Mouse (Mus musculus): ENCODE results near the gene Incenp. TPM values are rescaled to one million over a fixed set of nuclear protein-coding genes. Genes with fewer than 3 reads are reported as not detected.
"Not testable (repeated sequence)": the region's sequence is repeated elsewhere in the genome, so short reads cannot be mapped to it uniquely, and the experiment has no call there.

Gene Incenp
- polyA plus RNA-seq, 1 experiment: 65.9 TPM

DNA sequence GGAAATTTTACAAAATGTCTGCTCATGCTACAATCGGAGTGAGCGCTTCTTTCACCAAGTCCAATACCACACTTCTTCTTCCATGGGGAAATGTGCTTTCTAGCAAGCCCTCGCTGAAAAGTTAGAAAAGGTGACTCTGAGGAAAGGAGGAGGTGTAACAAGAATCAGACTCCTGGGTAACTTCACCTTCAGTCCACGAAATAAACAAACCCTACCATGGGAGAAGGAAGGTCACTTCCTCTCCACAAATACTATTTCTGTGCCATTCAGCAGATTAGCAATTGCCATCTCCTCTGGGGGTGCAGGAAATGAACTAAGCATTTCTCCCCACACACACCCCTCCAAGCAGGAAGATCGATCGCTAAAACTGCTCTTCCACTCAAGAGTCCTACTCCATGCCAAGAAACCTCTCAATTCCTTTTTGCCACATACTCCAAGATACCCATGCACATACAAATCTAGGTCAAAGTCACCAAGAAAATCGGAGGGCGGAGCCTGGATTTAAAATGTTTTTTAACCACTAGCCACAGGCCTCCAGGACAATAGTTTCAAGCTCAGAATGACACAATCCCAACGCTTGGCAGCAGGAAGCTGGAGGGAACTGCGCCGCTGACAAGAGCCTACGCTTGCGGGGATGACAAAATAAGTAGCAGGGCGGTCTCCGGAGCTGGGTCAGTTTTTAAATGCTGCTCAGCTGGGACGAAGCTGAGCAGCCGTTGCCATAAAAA lies 848 bp downstream of the Incenp start:
- TF ChIP-seq CTCF (IDR thresholded peaks at IDR 0.05; ENCODE audit: borderline replicate concordance, insufficient read depth, low read length) (no peak), POLR2A (IDR thresholded peaks at IDR 0.05; ENCODE audit: low read depth, low read length) (no peak)
- peak overlapping the region; percentile 73 for H3K4me3 ChIP-seq (ENCODE audit: insufficient read depth, low read length)
- peaks cover 10% of the 10 kb centered on the region for H3K4me1 ChIP-seq (ENCODE audit: control insufficient read depth, insufficient read depth, low read length)
- H3K27ac ChIP-seq (ENCODE audit: insufficient read depth, low read length): peak overlapping the region; percentile 14

DNA sequence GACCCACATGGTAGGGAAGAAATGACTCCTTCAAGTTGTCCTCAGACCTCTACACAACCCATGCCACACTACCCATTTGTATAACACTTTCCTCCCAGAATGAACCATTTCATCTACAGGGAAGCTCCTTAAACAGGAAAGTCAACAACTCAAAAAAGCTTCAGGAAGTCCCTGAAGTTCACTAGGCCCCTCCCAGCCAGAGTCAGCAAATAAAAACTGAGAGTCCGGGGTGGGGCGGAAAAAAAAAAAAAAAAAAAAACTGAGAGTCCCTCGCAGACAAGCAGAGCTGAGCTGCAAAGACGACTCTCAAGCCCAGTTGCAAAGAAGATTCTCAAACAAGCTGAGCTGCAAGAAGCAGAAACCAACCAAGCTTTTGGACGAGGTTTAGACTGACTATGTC lies 3.3 kb downstream of the Incenp start:
- H3K27ac ChIP-seq (ENCODE audit: insufficient read depth, low read length): no peak overlapping the region

GRCm38 (mm10) chr19:9886771-9887170 lies 12.6 kb downstream of the Incenp start:
- Histone ChIP-seq H3K27ac (ENCODE audit: insufficient read depth, low read length) (no peak overlapping the region), H3K4me1 (ENCODE audit: control insufficient read depth, insufficient read depth, low read length) (no peaks in the 10 kb centered on the region), H3K4me3 (ENCODE audit: insufficient read depth, low read length) (no peak overlapping the region)
- no peak for TF ChIP-seq POLR2A (IDR thresholded peaks at IDR 0.05; ENCODE audit: low read depth, low read length)
- no peak for TF ChIP-seq CTCF (IDR thresholded peaks at IDR 0.05; ENCODE audit: borderline replicate concordance, insufficient read depth, low read length)

More for the DNA sequence above, 3.3 kb downstream of the Incenp start:
- Histone ChIP-seq H3K4me1 (ENCODE audit: control insufficient read depth, insufficient read depth, low read length) (peaks cover 10% of the 10 kb centered on the region), H3K4me3 (ENCODE audit: insufficient read depth, low read length) (no peak overlapping the region)
- TF ChIP-seq CTCF (IDR thresholded peaks at IDR 0.05; ENCODE audit: borderline replicate concordance, insufficient read depth, low read length): no peak
- TF ChIP-seq POLR2A (IDR thresholded peaks at IDR 0.05; ENCODE audit: low read depth, low read length): no peak

GRCm38 (mm10) chr19:9886348-9886747 lies 13.0 kb downstream of the Incenp start:
- TF ChIP-seq CTCF (IDR thresholded peaks at IDR 0.05; ENCODE audit: borderline replicate concordance, insufficient read depth, low read length) (no peak), POLR2A (IDR thresholded peaks at IDR 0.05; ENCODE audit: low read depth, low read length) (no peak)

DNA sequence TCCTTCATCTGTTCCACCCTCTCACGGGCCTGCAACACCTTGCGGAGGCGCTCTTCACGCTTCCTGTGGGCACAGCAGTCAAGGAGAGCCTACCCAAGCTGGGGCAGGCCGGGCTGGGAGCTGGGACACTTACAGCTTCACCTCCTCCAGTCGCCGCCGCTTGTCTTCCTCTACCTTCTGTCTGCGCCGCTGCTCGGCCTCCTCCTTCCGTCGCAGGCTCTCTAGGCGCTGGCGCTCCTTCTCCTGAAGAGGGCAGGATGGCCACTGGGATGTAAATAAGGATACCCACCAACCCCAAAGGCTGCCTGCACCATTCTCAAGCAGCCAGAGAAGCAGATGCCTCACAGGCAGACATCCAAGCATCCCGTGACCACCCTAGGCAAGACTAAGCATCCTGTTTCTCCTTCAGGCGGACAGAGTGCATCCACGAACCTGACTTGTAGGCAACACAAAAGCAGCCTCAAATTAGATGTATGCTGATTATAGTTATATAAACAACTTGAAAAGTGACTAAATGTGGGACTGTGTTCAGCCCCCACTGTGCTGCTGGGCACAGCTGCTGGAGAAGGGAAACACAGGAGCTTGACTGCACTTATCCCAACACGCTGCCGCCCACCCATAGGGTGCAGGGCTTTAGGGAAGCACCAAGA lies 21.0 kb downstream of the Incenp start:
- Histone ChIP-seq H3K27ac (ENCODE audit: insufficient read depth, low read length) (no peak overlapping the region), H3K4me1 (ENCODE audit: control insufficient read depth, insufficient read depth, low read length) (no peaks in the 10 kb centered on the region), H3K4me3 (ENCODE audit: insufficient read depth, low read length) (no peak overlapping the region)
- TF ChIP-seq CTCF (IDR thresholded peaks at IDR 0.05; ENCODE audit: borderline replicate concordance, insufficient read depth, low read length) (no peak), POLR2A (IDR thresholded peaks at IDR 0.05; ENCODE audit: low read depth, low read length) (no peak)

More at GRCm38 (mm10) chr19:9886348-9886747, 13.0 kb downstream of the Incenp start:
- no peak overlapping the region for H3K27ac ChIP-seq (ENCODE audit: insufficient read depth, low read length)
- no peak overlapping the region for H3K4me3 ChIP-seq (ENCODE audit: insufficient read depth, low read length)
- no peaks in the 10 kb centered on the region for H3K4me1 ChIP-seq (ENCODE audit: control insufficient read depth, insufficient read depth, low read length)

DNA sequence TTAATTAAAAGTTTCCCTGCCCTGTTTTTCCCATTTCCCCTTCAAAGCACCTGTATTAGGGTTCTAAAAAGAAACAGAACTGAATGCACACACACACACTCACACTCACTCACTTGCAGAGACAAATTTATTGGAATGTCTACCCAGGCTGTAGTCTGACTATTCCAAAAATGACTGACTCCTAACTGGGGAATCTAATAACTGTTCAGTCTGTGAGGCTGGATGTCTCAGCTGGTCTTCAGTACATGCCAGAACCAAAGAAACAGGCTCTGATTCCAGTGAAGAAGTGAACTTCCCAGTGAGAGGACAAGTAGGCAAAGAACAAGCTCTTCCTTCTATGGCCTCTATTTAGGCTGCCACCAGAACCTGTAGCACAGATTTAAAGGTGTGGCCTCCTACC lies 33.9 kb downstream of the Incenp start:
- H3K4me3 ChIP-seq (ENCODE audit: insufficient read depth, low read length): no peak overlapping the region
- H3K27ac ChIP-seq (ENCODE audit: insufficient read depth, low read length): peak overlapping the region; percentile 93
- no peaks in the 10 kb centered on the region; the same call in 1 of the 2 replicates for H3K4me1 ChIP-seq (ENCODE audit: control insufficient read depth, insufficient read depth, low read length)
- TF ChIP-seq CTCF (IDR thresholded peaks at IDR 0.05; ENCODE audit: borderline replicate concordance, insufficient read depth, low read length) (no peak), POLR2A (IDR thresholded peaks at IDR 0.05; ENCODE audit: low read depth, low read length) (no peak)

DNA sequence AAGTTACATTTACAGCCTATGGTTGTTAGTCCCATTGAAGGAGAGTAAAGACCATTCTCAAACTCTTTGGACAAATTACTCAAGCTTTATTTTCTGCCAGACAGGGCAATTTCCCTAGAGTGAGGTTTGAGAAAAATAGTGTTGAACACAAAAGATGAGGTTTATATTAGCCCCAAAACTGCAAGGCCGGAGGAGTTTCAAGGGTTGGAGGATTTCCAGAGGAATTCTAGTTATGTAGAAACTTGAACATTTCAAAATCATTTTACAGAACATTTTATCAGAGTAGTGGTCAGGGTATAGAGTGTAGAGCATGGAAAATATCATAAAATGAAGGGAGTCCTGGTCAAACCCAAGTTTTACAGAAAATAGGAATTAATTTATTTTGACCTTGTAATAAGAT lies 34.5 kb downstream of the Incenp start:
- H3K4me1 ChIP-seq (ENCODE audit: control insufficient read depth, insufficient read depth, low read length): no peaks in the 10 kb centered on the region; the same call in 1 of the 2 replicates
- H3K27ac ChIP-seq (ENCODE audit: insufficient read depth, low read length): peak overlapping the region; percentile 91
- H3K4me3 ChIP-seq (ENCODE audit: insufficient read depth, low read length): no peak overlapping the region
- TF ChIP-seq CTCF (IDR thresholded peaks at IDR 0.05; ENCODE audit: borderline replicate concordance, insufficient read depth, low read length): no peak
- TF ChIP-seq POLR2A (IDR thresholded peaks at IDR 0.05; ENCODE audit: low read depth, low read length): no peak

DNA sequence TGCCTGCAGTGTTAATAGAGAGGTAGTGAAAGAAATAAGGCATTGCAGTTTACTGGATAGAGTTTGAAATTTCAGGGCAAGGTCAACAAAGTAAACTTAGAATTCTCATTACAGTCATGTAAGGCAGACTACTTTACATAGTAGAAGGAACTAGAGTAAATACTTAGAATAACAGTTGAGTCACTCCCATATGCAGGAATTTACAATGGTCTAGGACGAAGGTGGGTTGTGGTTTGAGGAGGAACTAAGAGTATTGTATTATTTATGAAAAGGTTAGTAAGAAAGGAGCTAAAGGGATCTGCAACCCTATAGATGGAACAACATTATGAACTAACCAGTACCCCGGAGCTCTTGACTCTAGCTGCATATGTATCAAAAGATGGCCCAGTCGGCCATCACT lies 38.5 kb downstream of the Incenp start:
- H3K27ac ChIP-seq (ENCODE audit: insufficient read depth, low read length); H3K4me1 ChIP-seq (ENCODE audit: control insufficient read depth, insufficient read depth, low read length); H3K4me3 ChIP-seq (ENCODE audit: insufficient read depth, low read length): not testable (repeated sequence)

GRCm38 (mm10) chr19:9849368-9850075 lies 49.8 kb downstream of the Incenp start:
- H3K4me1 ChIP-seq (ENCODE audit: control insufficient read depth, insufficient read depth, low read length); H3K4me3 ChIP-seq (ENCODE audit: insufficient read depth, low read length); H3K27ac ChIP-seq (ENCODE audit: insufficient read depth, low read length): not testable (repeated sequence)

- no peak within 1 kb of the TSS for H3K27ac ChIP-seq (ENCODE audit: insufficient read depth, low read length)
- TF ChIP-seq POLR2A (IDR thresholded peaks at IDR 0.05; ENCODE audit: low read depth, low read length) (no peak), CTCF (IDR thresholded peaks at IDR 0.05; ENCODE audit: borderline replicate concordance, insufficient read depth, low read length) (no peak)
- no peak within 1 kb of the TSS for H3K4me3 ChIP-seq (ENCODE audit: insufficient read depth, low read length)
- no peaks in the 10 kb centered on the region for H3K4me1 ChIP-seq (ENCODE audit: control insufficient read depth, insufficient read depth, low read length)
Measured at GRCm38 (mm10) chr19:9847262-9847661, 52.1 kb downstream of the Incenp start, which contains the start of gene Scgb2a2. TSS of gene Scgb2a2 (plus strand) at chr19:9847562.

Data from embryonic fibroblast, embryonic 13.5 days (primary cell).